Mouse (Mus musculus) stomach, embryonic 14.5 days (tissue): Measurements from ENCODE around the gene BC048679. TPM values are rescaled to one million over a fixed set of nuclear protein-coding genes. Genes with fewer than 3 reads are reported as not detected.

ENCODE experiments used
- ATAC-seq: fragments of 200-750 bp; cut with Nextera tagmentation; 2 replicates; pipeline ENCODE4 v1.8.0; 2017; ENCODE audit warnings: low read depth, moderate TSS enrichment; ENCODE audit not compliant: insufficient number of reproducible peaks, insufficient read depth, low FRiP score
- H3K27ac ChIP-seq: fragments of 300-500 bp; sonication (generic); 2 replicates; pipeline ENCODE4 v1.5.1; 2014; ENCODE audit warnings: mild to moderate bottlenecking, low read length, moderate library complexity, mixed read lengths
- H3K27me3 ChIP-seq: fragments of 300-500 bp; sonication (generic); 2 replicates; pipeline ENCODE4 v1.6.1; 2014; ENCODE audit warnings: low read length, control low read depth, mixed read lengths; ENCODE audit not compliant: control insufficient read depth, insufficient read depth
- H3K36me3 ChIP-seq: fragments of 300-500 bp; sonication (generic); 2 replicates; pipeline ENCODE4 v1.6.1; 2014; ENCODE audit warnings: mild to moderate bottlenecking, control low read depth, low read length, moderate library complexity, mixed read lengths; ENCODE audit not compliant: control insufficient read depth, insufficient read depth
- H3K4me1 ChIP-seq: fragments of 300-500 bp; sonication (generic); 2 replicates; pipeline ENCODE4 v1.6.1; 2014; ENCODE audit warnings: low read length, control low read depth, mixed read lengths; ENCODE audit not compliant: control insufficient read depth, insufficient read depth
- H3K4me2 ChIP-seq: fragments of 300-500 bp; sonication (generic); replicated peaks from 2 replicates; pipeline ENCODE4 v1.6.1; 2014; ENCODE audit warnings: low read depth, low read length, control low read depth
- H3K4me3 ChIP-seq: fragments of 300-500 bp; sonication (generic); 2 replicates; pipeline ENCODE4 v1.5.1; 2014; ENCODE audit warnings: low read depth, low read length, control low read depth
- H3K9ac ChIP-seq: fragments of 300-500 bp; sonication (generic); replicated peaks from 2 replicates; pipeline ENCODE4 v1.6.1; 2014; ENCODE audit warnings: low read depth, mild to moderate bottlenecking, control low read depth, low read length, moderate library complexity, mixed read lengths
- H3K9me3 ChIP-seq: fragments of 300-500 bp; sonication (generic); 2 replicates; pipeline ENCODE4 v1.6.1; 2016; ENCODE audit warnings: low read depth, low read length, control low read depth; ENCODE audit not compliant: control insufficient read depth
- WGBS: fragments of 180-500 bp; shearing (Covaris S2); extraction: QIAGEN DNeasy Blood & Tissue Kit; methylation state at CpG from one replicate; pipeline ENCODE4 v1.1.7; 2014; 5-methylcytosine and 5-hydroxymethylcytosine counted together
- polyA plus RNA-seq: library from polyadenylated mRNA; unstranded; fragments of >200 nt; fragmentation: Nextera tagmentation; extraction: Ambion mirVana; gene quantifications from 2 replicates; pipeline ENCODE4 v1.2.1, GENCODE M21; 2014

Gene BC048679
- not detected in 2 replicates for polyA plus RNA-seq

- ATAC-seq = no peak
- Histone ChIP-seq H3K9ac (no peak within 1 kb of the TSS), H3K4me1 (no peaks in the 10 kb centered on the region), H3K9me3 (no peaks in the 10 kb centered on the region), H3K36me3 (no peaks in the 10 kb centered on the region), H3K4me3 (no peak within 1 kb of the TSS), H3K27me3 (no peaks in the 10 kb centered on the region), H3K27ac (no peak within 1 kb of the TSS), H3K4me2 (no peak within 1 kb of the TSS)
- 58% methylated on average over 7 of the region's 7 CpGs for WGBS
Measured at GRCm38 (mm10) chr7:81498181-81498580, at the start of gene BC048679. TSS of gene BC048679 (minus strand) at chr7:81498281.

DNA sequence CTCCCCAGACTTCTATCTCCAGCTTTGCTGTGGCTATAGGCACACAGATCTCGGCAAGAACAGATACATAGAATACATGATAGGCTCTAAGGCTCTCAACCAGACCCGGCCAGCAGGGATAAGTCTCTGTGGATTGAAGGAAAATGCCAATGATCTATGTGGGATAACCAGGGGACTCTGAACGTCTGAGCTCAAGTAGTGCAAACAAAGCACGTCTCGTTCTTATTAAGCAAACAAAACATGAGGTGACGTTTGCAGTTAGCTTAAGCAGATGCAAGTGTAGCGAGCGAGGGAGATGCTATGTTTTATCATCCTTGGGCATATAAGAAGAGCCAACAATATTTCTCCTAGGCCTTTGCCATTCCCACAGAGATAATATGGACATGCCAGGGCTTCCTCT is 44.9 kb upstream of the BC048679 start:
- no peaks in the 10 kb centered on the region for H3K9me3 ChIP-seq
- H3K36me3 ChIP-seq = no peaks in the 10 kb centered on the region
- H3K4me1 ChIP-seq = no peaks in the 10 kb centered on the region
- H3K9ac ChIP-seq = no peak overlapping the region
- no peaks in the 10 kb centered on the region for H3K27me3 ChIP-seq
- ATAC-seq = no peak
- H3K4me3 ChIP-seq = no peak overlapping the region
- no peak overlapping the region for H3K4me2 ChIP-seq
- H3K27ac ChIP-seq = no peak overlapping the region
- 63% methylated on average over 8 of the region's 8 CpGs for WGBS

GRCm38 (mm10) chr7:81541924-81542524 is 43.9 kb upstream of the BC048679 start:
- Histone ChIP-seq H3K4me1 (no peaks in the 10 kb centered on the region), H3K36me3 (no peaks in the 10 kb centered on the region), H3K4me2 (no peak overlapping the region), H3K9ac (no peak overlapping the region), H3K4me3 (no peak overlapping the region), H3K9me3 (no peaks in the 10 kb centered on the region), H3K27ac (no peak overlapping the region), H3K27me3 (no peaks in the 10 kb centered on the region)
- 82% methylated on average over 7 of the region's 7 CpGs for WGBS
- no peak for ATAC-seq

DNA sequence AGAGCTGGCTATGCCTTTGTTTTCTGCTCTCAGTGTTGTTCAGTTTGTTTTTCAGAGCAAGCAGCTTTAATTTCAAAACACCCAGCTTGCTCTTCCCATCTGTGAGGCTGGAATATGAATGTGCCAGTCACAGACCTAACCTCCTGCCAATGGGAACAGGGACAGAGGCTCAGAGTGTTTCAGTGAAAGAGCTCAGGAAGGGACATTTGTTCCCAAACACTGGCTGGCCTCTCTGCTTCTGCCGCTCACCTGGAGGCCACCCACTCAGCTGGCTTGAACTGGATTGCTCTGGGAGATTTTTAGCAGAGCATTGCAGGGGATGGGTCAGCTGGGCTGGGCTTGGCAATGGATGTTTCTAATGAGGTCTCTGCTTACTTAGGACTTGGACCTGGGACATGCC is 42.9 kb upstream of the BC048679 start:
- Histone ChIP-seq H3K27ac (no peak overlapping the region), H3K9me3 (no peaks in the 10 kb centered on the region), H3K4me2 (no peak overlapping the region), H3K36me3 (no peaks in the 10 kb centered on the region), H3K4me3 (no peak overlapping the region), H3K4me1 (no peaks in the 10 kb centered on the region), H3K9ac (no peak overlapping the region), H3K27me3 (no peaks in the 10 kb centered on the region)
- no peak for ATAC-seq
- WGBS = 34% methylated on average over 1 of the region's 1 CpGs

- no peaks in the 10 kb centered on the region for H3K4me1 ChIP-seq
Measured at GRCm38 (mm10) chr7:81539565-81539964, 41.5 kb upstream of the BC048679 start.

DNA sequence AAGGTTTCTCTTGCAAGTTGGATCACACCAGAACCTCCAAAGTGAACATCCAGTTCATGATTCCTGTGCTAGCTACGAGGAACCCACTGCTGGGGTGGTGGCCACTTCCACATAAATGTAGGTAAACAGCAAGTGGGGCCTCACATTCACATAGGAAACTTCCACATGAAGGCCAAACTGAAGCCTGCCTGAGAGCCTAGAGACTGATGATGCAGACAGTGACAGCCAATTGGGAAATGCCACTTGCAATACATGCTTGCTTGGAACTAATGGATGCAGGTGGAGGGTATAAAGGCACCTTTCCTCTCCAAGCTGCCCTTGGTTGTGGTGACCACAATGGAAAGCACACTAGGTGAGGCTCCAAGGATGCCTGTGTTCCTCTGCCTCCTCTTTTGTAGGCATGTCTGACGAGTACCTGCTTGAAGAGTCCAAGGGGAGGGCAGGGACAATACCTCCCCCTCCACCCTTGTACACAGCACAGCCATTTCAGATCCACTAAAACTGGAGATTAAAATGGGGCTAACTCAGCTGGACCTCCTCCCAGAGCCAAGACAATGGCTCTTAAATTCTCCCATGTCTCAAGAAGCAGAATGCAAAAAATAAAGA is 40.1 kb upstream of the BC048679 start:
- WGBS = 76% methylated on average over 2 of the region's 2 CpGs
- no peaks in the 10 kb centered on the region for H3K27me3 ChIP-seq
- ATAC-seq = no peak

More at GRCm38 (mm10) chr7:81539565-81539964, 41.5 kb upstream of the BC048679 start:
- H3K4me2 ChIP-seq = no peak overlapping the region
- no peak overlapping the region for H3K9ac ChIP-seq
- H3K36me3 ChIP-seq = peaks cover 6% of the 10 kb centered on the region; the same call in 1 of the 2 replicates
- no peak overlapping the region for H3K4me3 ChIP-seq
- no peak overlapping the region for H3K27ac ChIP-seq
- ATAC-seq = no peak
- WGBS = 34% methylated on average over 2 of the region's 2 CpGs
- H3K9me3 ChIP-seq = no peaks in the 10 kb centered on the region
- no peaks in the 10 kb centered on the region for H3K27me3 ChIP-seq

DNA sequence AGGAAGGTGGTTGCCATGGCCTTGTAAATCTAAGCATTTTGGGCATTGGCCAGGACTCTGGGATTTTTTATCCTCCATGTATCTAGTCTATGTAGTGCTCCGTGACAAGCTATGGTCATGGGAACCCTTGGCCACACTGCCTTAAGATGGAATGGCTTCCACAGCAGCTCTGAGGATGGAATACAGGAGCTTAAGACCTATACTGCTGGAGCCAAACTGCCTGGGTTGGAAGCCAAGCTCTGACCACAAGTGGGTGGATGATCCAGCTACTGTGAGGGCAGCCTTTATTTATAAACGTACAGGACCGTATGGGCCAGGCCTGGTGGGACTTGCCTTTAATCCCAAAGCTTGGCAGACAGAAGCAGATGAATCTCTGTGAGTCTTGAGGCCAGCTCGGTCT is 38.4 kb upstream of the BC048679 start:
- Histone ChIP-seq H3K4me3 (no peak overlapping the region), H3K9ac (no peak overlapping the region), H3K4me1 (no peaks in the 10 kb centered on the region), H3K27me3 (no peaks in the 10 kb centered on the region), H3K4me2 (no peak overlapping the region), H3K36me3 (peaks cover 20% of the 10 kb centered on the region), H3K27ac (no peak overlapping the region), H3K9me3 (peaks cover 4% of the 10 kb centered on the region; the same call in 1 of the 2 replicates)
- ATAC-seq = no peak
- 83% methylated on average over 4 of the region's 4 CpGs for WGBS

More for the DNA sequence above, 40.1 kb upstream of the BC048679 start:
- Histone ChIP-seq H3K27ac (no peak overlapping the region), H3K9ac (no peak overlapping the region), H3K36me3 (peaks cover 6% of the 10 kb centered on the region; the same call in 1 of the 2 replicates), H3K4me2 (no peak overlapping the region), H3K4me1 (no peaks in the 10 kb centered on the region), H3K4me3 (no peak overlapping the region), H3K9me3 (peaks cover 4% of the 10 kb centered on the region; the same call in 1 of the 2 replicates)

DNA sequence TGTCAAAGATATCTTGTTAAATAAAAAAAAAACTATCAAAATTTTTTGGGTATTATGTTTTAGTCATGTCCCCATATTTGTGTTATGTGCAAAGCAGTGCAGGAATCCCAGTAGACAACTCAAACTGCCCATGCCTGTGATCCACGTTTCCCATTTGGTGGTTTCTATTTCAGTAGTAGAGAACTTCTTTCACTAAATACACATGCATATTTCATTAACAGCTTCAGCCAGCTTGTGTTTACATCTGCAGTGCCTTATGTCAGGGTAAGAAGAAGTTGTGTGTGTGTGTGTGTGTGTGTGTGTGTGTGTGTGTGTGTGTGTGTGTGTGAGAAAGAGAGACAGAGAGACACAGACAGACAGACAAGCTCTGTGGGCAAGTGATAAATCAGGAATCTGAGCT is 33.4 kb upstream of the BC048679 start:
- Histone ChIP-seq H3K4me1 (no peaks in the 10 kb centered on the region), H3K4me2 (no peak overlapping the region), H3K4me3 (no peak overlapping the region), H3K27ac (no peak overlapping the region), H3K27me3 (no peaks in the 10 kb centered on the region), H3K9ac (no peak overlapping the region), H3K36me3 (peaks cover 50% of the 10 kb centered on the region), H3K9me3 (peaks cover 4% of the 10 kb centered on the region; the same call in 1 of the 2 replicates)
- 76% methylated on average over 1 of the region's 1 CpGs for WGBS
- ATAC-seq = no peak
